Mouse (Mus musculus) thymus, postnatal 25 days (tissue): Measurements from ENCODE around the gene Tmem91.
"Not testable (repeated sequence)": the region's sequence is repeated elsewhere in the genome, so short reads cannot be mapped to it uniquely, and the experiment has no call there.

Experiments used
- DNase-seq: peaks from one replicate; pipeline ENCODE4 v3.0.0; 2022

Gene Tmem91

DNA sequence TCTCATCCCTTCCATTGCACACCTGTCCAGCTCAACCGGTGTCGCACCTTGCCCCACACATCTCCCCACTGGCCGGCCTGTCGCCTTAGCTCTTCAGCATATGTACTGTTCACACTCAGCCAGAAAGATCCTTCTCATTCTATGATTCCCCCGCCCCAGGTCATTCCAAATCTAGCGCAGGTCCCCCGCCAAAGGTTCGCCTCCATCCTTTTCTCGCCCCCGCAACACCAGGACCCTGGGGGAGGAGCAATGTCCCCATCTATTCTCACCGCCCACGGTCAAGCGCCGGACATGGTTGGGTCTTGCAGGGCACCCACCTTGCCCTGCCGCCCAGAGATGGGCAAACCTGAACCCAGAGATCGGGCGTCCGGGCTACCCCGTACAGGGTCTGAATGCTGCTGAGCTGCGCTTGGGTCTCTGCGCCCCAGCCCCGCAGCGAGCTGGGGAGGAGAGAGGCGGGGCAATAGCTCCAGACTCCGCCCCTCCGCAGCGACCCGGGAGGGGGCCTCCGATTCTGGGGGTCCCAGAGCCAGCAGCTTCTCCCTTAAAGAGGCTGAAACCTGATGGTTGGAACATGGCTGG lies at the start of gene Tmem91:
TSS of gene Tmem91 (minus strand) at position 448 of the 582 bp plus-strand sequence.
- no peak for DNase-seq

DNA sequence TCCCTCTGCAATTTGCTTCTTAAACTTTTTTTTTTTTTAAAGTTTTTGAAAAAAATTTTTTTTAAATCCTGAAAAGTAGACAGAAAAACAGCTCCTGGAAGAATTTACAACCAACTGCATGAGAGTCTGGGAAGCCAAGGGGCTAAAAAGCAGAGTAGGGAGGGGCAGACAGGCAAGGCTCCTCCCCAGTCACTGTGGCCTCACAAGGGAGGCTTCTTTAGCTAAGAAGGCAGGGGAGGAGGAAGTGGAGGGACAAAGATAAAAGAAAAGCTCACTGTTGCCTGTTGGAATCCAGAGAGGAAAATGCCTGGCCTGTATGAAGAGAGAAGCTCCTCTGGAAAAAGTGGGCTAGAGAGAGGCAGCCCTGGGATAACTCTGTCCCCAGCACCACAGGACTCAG lies 46.8 kb upstream of the Tmem91 start:
- not testable (repeated sequence) for DNase-seq

DNA sequence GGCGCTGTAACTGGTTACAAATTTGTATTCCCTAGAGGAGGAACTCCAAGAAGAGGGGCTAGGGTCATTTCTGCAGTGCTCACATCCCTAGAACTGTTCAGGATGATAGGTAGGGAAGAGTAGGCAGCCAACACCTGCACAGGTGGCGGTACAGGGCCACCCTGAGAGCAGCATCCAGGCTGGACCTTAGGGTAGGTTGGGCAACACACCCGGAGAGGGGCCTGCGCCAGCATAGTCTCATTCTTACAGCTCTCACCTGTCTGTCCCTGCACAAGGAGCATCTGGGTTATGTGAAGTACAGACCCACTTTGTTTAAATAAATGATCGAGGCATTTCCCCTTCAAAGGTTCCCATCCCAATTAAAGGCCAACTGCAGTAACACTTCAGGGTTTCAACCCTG lies 45.8 kb upstream of the Tmem91 start:
- DNase-seq: no peak

DNA sequence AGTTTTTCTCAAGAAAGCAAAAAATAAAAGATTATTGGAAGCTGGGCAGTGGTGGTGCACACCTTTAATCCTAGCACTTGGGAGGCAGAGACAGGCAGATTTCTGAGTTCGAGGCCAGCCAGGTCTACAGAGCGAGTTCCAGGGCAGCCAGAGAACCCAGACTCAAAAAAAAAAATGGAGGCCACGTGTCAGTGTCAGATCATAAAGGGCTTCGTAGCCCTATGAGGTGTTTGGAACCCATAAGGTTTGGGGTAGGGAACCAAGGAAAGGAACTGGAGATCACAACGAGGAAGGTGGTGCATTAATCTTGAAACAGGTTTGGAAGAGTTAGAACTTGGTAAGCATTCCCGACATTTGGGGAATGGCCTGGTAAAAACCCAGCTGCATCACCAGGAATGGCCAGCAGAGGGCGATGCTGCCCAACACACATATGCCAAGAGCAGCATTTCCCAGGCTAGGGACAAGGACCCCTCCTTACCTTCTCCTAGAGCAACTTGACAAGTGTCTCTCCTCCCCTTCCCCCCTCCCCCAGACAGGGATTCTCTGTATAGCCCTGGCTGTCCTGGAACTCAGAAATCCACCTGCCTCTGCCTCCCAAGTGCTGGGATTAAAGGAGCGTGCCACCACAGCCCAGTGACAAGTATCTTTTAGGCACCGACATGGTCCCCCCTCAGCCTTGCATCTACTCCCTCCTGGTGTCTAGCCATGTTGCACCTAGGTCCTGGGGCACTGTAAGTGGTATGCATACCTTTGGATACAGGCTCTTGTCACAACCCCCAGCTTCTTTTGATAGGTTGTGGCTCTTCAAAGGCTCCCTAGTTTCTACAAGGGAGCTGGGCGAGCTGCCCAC lies 45.0 kb upstream of the Tmem91 start:
- DNase-seq: peak; percentile 72

DNA sequence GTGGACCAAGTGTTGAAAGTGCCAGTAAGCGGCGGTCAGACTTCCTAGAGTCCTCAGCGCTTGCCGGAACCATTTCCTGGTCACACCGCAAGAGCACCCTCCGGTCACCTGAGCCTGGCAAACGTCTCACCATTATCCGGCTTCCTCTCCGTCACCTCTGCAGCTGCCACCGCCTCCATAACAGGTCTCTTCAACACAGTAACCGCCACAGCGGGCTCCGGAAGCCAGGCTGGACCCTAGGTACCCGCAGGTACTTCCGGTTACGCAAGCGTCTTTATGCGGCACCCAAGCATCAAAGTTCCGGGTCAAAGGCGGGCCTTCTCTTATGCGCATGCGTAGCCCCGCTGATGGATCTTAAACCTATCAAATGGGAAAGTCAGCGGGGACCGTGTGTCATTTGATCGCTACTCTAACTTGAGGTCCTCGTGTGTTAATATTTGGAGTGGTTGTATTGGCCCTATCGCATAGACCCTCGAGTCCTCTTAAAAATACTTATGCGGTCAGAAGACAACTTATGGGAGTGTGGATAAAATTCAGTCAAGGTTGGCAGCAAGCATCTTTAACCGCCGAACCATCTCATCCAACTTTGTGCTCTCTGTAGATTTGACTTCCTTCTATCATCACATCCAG lies 43.9 kb upstream of the Tmem91 start, which contains the start of gene Ccdc97:
TSS of gene Ccdc97 (minus strand) at position 301 of the 630 bp plus-strand sequence.
- peak; percentile 91 for DNase-seq

DNA sequence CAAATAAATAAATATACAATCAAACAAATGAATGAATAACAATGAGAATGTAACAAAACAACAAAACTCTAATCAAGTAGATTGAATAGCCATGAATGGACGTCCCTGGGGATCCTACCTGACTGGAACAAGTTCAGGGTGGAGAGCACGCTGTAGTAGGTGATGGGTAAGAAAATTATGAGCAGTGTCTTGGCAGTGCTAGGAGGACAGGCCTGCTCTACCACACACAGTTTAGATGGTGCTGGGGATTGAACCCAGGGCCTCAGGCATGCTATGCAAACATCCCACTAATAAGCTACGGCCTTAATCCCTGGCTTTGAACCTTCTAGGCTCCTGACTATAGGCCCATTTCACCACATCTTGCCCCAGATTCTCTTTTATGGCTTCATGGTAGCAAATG lies 42.5 kb upstream of the Tmem91 start:
- DNase-seq: no peak

DNA sequence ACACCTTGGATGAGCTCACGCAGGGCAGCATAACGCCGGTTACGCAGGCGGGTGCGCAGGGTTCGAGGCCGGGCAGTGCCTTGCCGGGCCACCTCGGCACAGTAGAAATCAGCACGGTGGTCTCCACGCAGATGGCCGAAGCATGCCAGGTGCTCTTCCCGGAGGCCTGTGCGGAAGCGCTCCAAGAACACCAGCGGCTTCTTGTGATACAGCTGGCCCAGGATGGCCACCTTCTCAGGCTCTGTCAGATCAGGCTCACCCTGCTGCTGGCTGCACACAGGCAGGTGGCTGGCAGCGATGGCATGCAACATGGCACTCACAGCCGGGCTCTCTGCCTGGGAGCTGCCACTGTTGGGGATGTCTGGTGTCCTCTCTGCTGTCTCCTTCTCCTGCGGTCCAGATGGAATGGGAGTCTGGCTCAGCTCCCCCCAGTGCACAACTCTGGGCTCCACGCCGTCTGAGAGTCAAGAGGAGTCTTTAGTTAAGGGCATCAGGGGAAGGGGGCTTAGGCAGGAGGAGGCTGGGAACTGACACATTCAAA lies 40.8 kb upstream of the Tmem91 start:
- DNase-seq: no peak

DNA sequence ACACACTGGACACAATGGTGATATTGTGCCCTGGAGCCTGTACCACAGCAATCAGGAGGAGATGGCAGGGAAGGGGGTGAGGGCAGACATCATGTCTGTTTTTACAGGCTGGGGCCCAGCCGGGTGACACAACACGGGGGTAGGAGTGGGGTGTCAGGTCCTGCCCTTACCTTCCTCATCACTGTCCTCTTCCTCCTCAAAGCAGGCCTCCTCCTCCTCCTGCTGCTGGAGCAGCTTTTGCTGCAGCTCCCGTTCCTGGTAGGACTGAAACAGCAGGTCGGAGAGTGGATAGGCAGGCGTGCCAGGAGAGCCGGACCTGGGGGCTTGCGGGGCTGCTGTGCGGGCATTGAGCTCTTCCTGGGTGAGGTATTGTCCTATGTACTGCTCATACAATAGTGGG lies 39.6 kb upstream of the Tmem91 start:
- DNase-seq: no peak

DNA sequence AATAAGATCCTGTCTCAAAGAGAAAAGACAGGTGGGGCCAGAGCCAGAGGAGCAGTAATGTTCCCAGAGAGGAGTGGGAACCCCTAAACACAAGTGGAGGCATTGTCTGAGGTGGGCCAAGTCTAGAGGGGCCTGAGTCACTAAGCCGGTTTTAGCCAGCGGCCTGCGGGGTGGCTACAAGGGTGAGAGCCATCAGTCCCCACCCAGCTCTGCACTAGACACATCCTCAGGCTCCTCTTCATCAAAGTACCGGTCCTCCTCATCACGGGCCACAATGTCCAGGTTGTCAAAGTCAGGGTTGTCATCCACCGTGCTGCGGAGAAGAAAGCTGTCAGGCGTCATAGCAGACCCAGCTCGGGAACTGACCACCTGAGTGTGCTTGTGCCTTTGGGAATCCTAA lies 37.8 kb upstream of the Tmem91 start:
- no peak for DNase-seq

DNA sequence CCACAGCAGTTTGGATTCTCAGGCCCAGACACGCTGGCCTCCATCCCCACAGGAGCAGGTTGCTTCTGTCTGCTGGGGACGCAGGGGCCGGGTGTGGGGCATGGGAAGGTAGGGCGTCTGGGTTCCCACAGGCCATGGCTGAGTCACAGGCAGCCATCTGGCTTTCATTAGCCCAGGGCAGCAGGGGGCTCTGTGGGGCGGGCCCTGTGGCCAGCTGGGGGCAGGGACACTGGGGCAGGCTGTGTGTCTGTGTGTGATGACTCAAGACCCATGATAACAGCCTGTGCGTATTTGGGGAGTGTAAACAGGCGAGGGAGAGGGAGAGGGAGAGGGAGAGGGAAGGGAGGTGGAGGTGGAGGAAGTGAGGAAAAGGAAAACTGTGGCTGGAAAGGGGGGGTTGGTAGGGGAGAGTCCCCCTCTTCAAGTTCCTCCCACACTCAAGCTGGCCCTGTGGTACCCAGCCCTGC lies 36.8 kb upstream of the Tmem91 start:
- DNase-seq: no peak

DNA sequence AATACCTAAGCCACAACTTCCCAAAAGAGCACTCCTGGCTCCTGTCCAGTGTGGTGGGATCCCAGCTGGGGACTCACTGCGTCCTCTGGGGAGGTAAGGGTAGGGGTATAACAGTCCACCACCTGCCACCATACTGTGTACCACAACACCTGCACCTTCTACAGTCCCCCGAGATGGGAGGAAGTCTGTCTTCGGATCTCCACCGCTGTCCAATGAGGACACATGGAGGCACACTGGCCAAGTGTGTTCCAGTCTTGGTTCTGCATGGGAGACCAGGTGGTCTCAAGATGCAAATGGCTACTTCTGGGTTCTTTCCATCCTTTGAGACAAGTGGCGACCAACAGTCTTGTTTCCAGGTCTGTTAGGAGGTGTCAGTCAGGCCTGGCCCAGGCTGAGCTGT lies 36.2 kb upstream of the Tmem91 start:
- DNase-seq: no peak

DNA sequence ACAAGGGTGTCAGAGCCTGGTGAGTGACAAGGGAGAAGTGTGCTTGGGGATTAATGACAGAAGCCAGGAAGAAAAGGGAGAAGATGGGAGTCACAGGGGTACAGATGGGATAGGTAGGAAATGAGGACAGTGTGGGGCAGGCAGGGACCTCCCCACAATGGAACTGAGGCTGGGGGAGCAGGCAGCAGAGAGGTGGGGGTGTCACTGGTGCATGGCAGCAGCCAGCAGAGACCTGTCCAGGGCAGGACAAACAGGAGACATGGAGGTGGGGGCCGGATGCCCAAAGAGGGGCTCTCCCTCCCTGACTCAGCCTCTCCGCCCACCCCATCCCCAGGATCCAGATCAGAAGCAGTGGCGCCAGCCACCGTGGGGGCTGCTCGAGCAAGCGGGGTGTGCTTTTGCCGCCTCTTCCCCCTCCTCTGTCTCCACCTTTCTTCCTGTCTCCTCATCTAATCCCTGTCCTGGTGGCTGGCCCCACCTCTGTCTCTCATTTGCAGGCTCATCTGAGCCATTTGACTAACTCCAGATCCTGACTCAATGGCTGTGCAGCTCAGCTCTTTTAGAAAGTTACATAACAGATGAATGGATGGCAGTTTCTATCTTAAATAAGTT lies 35.7 kb upstream of the Tmem91 start:
- DNase-seq: no peak

DNA sequence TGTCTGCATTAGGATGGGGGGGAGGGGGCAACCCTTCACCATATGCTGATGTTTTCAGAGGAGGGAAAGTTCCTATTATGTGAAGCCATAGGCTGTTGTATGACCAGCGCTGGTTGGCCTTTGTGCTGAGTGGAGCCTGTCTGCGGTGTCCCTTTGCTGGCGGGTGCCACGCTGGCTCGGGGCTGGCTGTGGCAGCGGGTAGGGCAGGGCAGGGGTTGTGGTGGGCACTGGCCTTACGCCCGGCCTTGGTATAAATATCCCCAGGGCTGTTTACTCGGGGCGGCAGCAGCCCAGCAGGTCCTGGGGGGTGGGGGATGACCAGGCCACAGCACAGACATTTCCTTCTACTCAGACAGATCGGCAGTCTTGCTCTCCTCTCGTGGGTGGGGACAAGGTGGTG lies 35.0 kb upstream of the Tmem91 start:
- no peak for DNase-seq

DNA sequence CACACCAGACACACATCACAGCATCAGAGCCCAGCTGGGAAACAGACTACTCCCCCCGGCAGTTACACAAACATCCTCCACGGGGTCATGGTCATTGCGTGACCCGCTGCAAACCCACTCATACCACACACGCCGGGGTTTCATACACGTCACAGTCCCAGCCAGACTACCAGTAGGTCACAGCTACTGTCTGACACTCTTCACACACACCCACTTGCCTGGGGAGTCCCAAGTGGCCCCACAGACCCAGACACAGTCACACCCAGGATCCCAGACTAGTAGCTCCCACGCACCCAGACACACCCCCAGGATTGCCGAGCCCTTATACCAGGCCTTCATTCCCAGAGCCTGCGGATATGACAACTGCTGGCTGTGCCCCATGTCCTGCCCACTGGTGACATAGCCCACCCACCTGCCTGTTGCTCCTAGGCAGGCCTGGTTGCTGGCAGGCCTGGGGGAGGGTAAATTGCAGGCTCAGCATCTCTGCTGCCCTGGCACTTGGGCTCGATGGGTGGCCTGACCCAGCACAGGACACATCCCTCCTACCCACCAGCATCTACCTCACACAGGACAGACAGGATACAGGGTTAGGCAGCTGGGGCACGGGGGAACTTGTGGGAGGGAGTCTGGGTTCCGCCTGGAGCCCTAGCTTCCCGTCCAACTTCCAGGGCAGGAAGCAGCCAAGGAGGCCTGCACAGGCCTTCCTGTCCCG lies 32.8 kb upstream of the Tmem91 start:
- no peak for DNase-seq

DNA sequence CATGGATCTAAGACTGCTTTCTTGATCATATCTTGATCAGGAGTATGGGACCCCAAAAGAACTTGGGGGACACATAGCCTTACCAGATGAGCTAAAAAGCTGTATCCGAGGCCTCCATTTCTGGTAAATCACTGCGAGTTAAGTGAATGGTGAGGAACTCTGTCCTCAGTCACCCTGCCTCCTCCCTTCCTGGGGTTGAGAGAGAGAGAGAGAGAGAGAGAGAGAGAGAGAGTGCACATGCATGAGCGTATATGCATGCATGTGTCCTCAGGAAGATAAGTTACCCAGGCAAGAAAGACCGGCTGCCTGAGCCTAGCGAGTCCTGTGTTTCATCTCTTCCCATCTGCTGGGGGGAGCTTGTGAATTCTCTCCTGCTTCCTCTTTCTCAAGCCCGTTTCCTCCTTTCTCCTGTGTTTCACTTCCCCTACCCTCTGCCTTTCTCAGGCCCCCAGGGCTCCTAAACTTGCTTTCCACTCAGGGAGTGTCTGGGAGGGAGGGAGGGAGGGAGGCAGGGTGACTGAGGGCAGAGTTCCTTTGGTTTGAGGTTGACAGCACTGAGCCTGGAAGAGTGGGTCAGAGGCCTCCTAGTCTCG lies 31.7 kb upstream of the Tmem91 start:
- DNase-seq: no peak

DNA sequence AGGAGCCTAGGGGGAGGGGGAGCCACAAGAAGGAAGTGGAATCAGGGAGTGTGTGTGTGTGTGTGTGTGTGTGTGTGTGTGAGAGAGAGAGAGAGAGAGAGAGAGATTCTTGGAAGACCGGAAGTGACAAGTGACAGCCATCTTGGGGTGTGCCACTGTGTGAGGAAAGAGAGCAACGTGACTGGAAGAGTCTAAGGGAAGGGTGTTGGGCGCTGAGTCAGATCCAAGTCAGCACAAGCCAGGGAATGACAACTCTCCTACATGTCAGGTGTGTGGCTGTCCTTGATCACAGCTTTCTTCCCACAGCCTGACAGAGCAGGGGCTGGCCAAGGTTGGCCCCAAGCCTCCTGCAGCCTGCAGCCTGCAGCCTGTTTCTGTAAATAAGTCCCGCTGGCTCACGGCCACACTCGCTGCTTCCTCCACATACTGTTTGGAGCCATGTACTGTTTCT lies 30.9 kb upstream of the Tmem91 start:
- no peak for DNase-seq

DNA sequence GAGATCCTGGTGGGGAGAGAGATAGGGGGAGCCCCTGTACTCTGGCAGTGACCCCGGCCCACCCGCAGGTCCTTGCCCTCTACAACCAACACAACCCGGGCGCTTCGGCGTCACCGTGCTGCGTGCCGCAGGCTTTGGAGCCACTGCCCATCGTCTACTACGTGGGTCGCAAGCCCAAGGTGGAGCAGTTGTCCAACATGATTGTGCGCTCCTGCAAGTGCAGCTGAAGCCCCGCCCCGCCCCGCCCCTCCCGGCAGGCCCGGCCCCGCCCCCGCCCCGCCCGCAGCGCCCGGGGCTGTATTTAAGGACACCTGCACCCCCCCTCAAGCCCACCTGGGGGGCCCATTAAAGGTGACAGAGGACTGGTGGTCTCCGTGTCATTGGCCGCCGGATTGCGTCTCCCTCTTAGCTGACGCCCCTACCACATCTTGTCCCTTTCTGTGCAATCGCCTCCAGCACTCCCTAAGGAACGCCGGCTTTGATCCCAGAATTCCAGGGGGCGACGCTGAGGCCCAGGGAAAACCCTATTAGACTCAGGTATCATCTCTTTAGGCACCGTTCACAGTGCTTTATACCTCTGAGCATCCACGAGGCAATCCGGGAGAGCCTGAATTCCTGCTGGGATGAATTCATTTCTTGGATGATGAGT lies 29.9 kb upstream of the Tmem91 start:
- DNase-seq: no peak

DNA sequence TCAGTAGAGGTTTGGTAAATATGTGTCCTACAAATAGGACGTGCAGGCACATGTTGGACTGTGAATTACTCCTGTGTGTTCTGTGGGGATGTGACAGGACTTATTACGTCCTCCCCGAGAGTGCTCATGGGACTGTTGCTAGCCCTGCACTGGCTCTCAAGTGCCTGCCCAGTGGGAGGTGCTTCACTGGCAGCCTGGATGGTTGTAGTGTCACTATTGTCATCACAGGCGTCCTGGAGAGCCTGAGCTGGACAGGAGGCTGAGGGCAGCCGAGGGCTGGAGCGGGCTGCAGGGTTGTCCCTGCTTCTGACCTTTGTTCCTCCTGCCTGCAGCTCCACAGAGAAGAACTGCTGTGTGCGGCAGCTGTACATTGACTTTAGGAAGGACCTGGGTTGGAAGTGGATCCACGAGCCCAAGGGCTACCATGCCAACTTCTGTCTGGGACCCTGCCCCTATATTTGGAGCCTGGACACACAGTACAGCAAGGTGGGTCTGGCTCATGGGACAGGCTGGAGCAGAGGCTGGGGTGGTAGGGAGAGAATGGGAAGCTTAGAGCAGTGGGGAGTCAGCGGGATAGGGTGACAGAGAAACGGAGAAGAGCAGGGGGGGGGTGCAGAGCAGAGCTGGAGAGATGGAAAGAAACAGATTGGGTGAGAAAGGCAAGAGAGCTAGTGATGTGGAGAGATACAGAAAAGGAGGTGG lies 29.0 kb upstream of the Tmem91 start:
- no peak for DNase-seq

DNA sequence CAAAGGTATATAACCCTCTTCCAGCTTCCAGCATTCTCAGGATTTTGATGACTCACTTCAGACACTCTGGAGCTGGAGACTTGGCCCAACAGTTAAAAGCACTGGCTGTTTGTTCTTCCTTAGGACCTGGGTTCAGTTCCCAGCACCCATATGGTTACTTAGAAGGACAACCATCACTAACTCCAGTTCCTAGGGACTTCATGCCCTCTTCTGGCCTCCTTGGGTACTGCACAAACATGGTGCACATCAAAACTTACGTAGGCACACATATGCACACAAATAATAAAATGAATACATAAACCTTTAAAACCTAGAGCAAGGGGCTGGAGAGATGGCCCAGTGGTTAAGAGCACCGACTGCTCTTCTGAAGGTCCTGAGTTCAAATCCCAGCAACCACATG lies 27.4 kb upstream of the Tmem91 start:
- no peak for DNase-seq

DNA sequence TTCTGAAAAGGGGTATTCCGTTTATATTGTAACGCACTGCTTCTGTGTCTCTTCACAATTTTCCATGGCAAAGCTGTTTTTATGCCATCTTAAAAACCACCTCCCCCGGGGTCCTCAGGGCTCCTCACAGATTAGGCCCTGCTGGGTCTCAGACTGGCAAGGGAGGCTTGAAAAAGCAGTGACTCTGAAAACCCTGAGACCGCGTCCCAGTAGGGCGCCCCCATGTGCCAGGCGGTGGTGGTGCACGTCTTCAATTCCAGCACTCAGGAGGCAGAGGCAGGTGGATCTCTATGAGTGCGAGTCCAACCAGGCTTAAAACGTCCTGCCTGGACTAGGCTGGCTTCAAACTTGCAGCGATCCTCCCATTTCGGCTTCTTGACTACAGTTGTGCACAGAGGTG lies 25.8 kb upstream of the Tmem91 start:
- DNase-seq: no peak

DNA sequence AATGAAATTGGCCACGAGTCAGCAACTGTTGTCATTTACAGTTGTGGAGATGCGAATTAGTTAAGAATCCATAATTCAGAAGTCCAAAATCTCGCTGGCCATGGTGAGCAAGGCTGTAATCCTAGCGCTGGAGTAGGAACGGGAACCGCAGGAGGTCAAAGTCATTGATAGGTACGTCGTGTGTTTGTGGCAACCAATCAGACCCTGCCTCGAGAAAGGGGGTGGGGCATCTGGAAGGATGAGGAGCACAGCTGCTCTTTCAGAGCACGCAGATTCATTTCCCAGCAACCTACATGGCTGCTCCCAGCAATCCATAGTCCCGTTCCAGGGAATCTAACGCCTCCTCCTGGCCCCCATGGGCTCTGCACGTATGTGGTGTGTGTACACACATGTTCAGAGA lies 24.9 kb upstream of the Tmem91 start:
- no peak for DNase-seq
